Mouse (Mus musculus) forebrain, embryonic 14.5 days (tissue): ENCODE measurements around the gene Tcp11l2. TPM values are rescaled to one million over a fixed set of nuclear protein-coding genes. Genes with fewer than 3 reads are reported as not detected.

ENCODE experiments used
- ATAC-seq: fragments of 200-750 bp; cut with Nextera tagmentation; 2 replicates; pipeline ENCODE4 v1.8.0; 2017; ENCODE audit warnings: mild to moderate bottlenecking, moderate library complexity
- DNase-seq: peaks from one replicate; pipeline ENCODE4 v3.0.0-alpha.2; 2015; ENCODE audit warnings: low spot score
- H3K27ac ChIP-seq: fragments of 300-500 bp; sonication (generic); 2 replicates; pipeline ENCODE4 v1.5.1; 2014; ENCODE audit warnings: low read depth, mild to moderate bottlenecking, control low read depth, low read length, moderate library complexity
- H3K27me3 ChIP-seq: fragments of 300-500 bp; sonication (generic); replicated peaks from 2 replicates; pipeline ENCODE4 v1.6.1; 2014; ENCODE audit warnings: low read length, control low read depth, mixed read lengths; ENCODE audit not compliant: control insufficient read depth, insufficient read depth
- H3K36me3 ChIP-seq: fragments of 300-500 bp; sonication (generic); 2 replicates; pipeline ENCODE4 v1.6.1; 2014; ENCODE audit warnings: low read length, control low read depth; ENCODE audit not compliant: control insufficient read depth, insufficient read depth
- H3K4me1 ChIP-seq: fragments of 300-500 bp; sonication (generic); 2 replicates; pipeline ENCODE4 v1.6.1; 2014; ENCODE audit warnings: antibody characterized with exemption, low read length, control low read depth; ENCODE audit not compliant: control insufficient read depth, insufficient read depth
- H3K4me2 ChIP-seq: fragments of 300-500 bp; sonication (generic); 2 replicates; pipeline ENCODE4 v1.6.1; 2014; ENCODE audit warnings: mild to moderate bottlenecking, control low read depth, low read length
- H3K4me3 ChIP-seq: fragments of 300-500 bp; sonication (generic); 2 replicates; pipeline ENCODE4 v1.5.1; 2014; ENCODE audit warnings: low read depth, low read length, control low read depth
- H3K9ac ChIP-seq: fragments of 300-500 bp; sonication (generic); 2 replicates; pipeline ENCODE4 v1.6.1; 2014; ENCODE audit warnings: mild to moderate bottlenecking, low read length, control low read depth, moderate library complexity
- H3K9me3 ChIP-seq: fragments of 300-500 bp; sonication (generic); replicated peaks from 2 replicates; pipeline ENCODE4 v1.6.1; 2016; ENCODE audit warnings: low read length, control low read depth, mixed read lengths; ENCODE audit not compliant: control insufficient read depth
- WGBS: fragments of 180-500 bp; shearing (Covaris S2); extraction: QIAGEN DNeasy Blood & Tissue Kit; methylation state at CpG from one replicate; pipeline ENCODE4 v1.1.7; 2014; 5-methylcytosine and 5-hydroxymethylcytosine counted together
- polyA plus RNA-seq: library from polyadenylated mRNA; unstranded; fragments of >200 nt; fragmentation: Nextera tagmentation; extraction: Ambion mirVana; gene quantifications from 2 replicates; pipeline ENCODE4 v1.2.1, GENCODE M21; 2014

Gene Tcp11l2
- polyA plus RNA-seq, 1 experiment from 2014 or later = 25.1 TPM

DNA sequence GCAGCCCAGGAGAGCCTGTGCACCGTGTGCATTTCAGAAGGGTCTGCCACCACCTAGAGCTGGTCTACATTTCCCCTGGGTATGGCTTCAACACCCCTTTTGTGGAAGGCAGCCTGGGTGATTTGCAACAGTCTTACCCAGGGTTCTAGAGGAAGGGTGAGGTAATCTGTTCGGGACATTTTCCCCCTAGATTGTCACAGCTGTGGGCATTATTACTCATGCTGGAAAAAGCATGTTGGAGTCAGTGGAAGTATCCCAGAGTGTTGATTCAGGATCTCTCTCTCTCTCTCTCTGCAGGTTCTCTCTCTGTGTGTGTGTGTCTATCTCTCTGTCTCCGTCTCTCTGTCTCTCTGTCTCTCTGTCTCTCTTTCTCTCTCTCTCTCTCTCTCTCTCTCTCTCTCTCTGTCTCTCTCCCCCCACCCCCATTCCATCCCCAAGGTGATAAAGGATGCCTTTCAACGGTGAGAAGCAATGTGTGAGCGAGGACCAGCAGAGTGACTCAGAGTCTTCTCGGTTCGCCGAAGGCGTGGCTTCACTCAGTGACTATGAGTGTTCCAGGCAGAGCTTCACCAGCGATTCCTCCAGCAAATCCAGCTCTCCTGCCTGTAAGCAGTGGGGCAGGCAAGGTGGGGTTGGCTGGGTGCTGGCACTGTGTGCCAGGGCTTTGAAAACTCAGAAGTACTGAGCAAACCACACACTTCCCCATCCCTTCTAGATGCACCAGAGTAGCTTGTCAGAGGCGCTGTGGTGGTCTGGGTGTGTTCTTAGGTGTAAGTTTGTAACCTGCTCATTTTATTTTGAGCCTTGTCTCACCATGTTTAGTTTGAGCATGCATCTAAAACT lies 8.2 kb downstream of the Tcp11l2 start:
- no peak overlapping the region for H3K4me3 ChIP-seq
- no peaks in the 10 kb centered on the region for H3K9me3 ChIP-seq
- H3K27me3 ChIP-seq = no peaks in the 10 kb centered on the region
- DNase-seq (no peak), ATAC-seq (no peak)
- H3K4me2 ChIP-seq = no peak overlapping the region
- H3K27ac ChIP-seq = no peak overlapping the region
- H3K4me1 ChIP-seq = no peaks in the 10 kb centered on the region
- H3K36me3 ChIP-seq = no peaks in the 10 kb centered on the region
- WGBS = 79% methylated on average over 11 of the region's 11 CpGs
- H3K9ac ChIP-seq = no peak overlapping the region

DNA sequence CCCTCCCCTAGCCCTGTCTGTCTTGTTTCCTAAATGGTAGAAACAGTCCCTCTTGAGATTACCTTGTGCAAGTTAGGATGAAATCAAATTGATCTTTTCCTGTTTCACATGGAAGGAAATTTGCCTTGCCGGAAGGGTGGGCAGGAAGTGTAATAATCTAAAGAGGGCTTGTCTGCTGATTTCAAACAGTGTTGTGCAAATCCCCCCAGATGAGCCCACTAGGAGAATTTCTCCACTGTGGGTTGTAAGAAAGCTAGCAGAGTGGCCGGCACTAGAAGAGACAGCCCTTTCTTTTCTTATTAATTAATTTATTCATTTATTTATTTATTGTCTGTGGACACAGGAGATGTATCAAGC lies 8.8 kb downstream of the Tcp11l2 start:
- no peak for DNase-seq
- H3K9ac ChIP-seq = no peak overlapping the region
- 88% methylated on average over 2 of the region's 2 CpGs for WGBS
- no peak overlapping the region for H3K27ac ChIP-seq
- 0 out of 2 replicates have a peak, but pooled peaks cover 5% of the 10 kb centered on the region for H3K36me3 ChIP-seq
- H3K27me3 ChIP-seq = no peaks in the 10 kb centered on the region
- H3K4me2 ChIP-seq = no peak overlapping the region
- no peaks in the 10 kb centered on the region for H3K9me3 ChIP-seq
- H3K4me1 ChIP-seq = no peaks in the 10 kb centered on the region
- H3K4me3 ChIP-seq = no peak overlapping the region
- no peak for ATAC-seq

- H3K27ac ChIP-seq = no peak overlapping the region
- no peak overlapping the region for H3K9ac ChIP-seq
- no peaks in the 10 kb centered on the region for H3K27me3 ChIP-seq
- H3K9me3 ChIP-seq = no peaks in the 10 kb centered on the region
- H3K4me2 ChIP-seq = no peak overlapping the region
- H3K4me3 ChIP-seq = no peak overlapping the region
- no peak for DNase-seq
- 85% methylated on average over 14 of the region's 14 CpGs for WGBS
- no peak for ATAC-seq
- H3K4me1 ChIP-seq = no peaks in the 10 kb centered on the region
- peaks cover 6% of the 10 kb centered on the region; the same call in 1 of the 2 replicates for H3K36me3 ChIP-seq
These were observed 14.5 kb downstream of the Tcp11l2 start for GRCm38 (mm10) chr10:84590956-84591355.

GRCm38 (mm10) chr10:84591640-84592148 lies 15.3 kb downstream of the Tcp11l2 start:
- Histone ChIP-seq H3K27me3 (no peaks in the 10 kb centered on the region), H3K36me3 (peaks cover 6% of the 10 kb centered on the region; the same call in 1 of the 2 replicates), H3K9me3 (no peaks in the 10 kb centered on the region), H3K4me3 (no peak overlapping the region), H3K9ac (no peak overlapping the region), H3K4me1 (no peaks in the 10 kb centered on the region), H3K27ac (no peak overlapping the region), H3K4me2 (no peak overlapping the region)
- DNase-seq (no peak), ATAC-seq (no peak)
- WGBS = 92% methylated on average over 2 of the region's 2 CpGs

- ATAC-seq (no peak), DNase-seq (no peak)
- Histone ChIP-seq H3K27me3 (no peaks in the 10 kb centered on the region), H3K27ac (no peak overlapping the region), H3K9ac (no peak overlapping the region), H3K4me1 (no peaks in the 10 kb centered on the region), H3K4me2 (no peak overlapping the region), H3K4me3 (no peak overlapping the region), H3K36me3 (peaks cover 6% of the 10 kb centered on the region; the same call in 1 of the 2 replicates), H3K9me3 (no peaks in the 10 kb centered on the region)
- WGBS = 39% methylated on average over 3 of the region's 3 CpGs
These were observed 16.3 kb downstream of the Tcp11l2 start for GRCm38 (mm10) chr10:84592745-84593144.

- WGBS = 71% methylated on average over 3 of the region's 3 CpGs
- Histone ChIP-seq H3K27ac (no peak overlapping the region), H3K9me3 (no peaks in the 10 kb centered on the region), H3K4me3 (no peak overlapping the region), H3K4me1 (no peaks in the 10 kb centered on the region), H3K9ac (no peak overlapping the region), H3K36me3 (no peaks in the 10 kb centered on the region), H3K27me3 (no peaks in the 10 kb centered on the region), H3K4me2 (no peak overlapping the region)
- no peak for DNase-seq
- no peak for ATAC-seq
These were observed 20.8 kb downstream of the Tcp11l2 start for GRCm38 (mm10) chr10:84597127-84597785.

DNA sequence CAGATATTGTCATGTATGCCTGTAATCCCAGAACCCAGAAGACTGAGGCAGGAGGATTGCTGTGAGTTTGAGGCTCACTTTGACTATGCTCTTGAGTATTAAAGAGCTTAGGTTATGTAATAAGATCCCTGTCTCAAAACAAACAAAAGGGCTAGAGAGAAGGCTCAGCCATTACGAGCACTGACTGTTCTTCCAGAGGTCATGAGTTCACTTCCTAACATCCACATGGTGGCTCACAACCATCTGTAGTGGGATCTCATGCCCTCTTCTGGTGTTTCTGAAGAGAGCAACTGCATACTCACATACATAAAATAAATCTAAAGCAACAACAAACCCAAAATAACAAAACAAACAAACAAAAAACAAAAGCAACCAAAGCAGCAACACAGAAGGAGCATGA lies 21.7 kb downstream of the Tcp11l2 start:
- no peak overlapping the region for H3K9ac ChIP-seq
- WGBS = 55% methylated on average over 1 of the region's 1 CpGs

DNA sequence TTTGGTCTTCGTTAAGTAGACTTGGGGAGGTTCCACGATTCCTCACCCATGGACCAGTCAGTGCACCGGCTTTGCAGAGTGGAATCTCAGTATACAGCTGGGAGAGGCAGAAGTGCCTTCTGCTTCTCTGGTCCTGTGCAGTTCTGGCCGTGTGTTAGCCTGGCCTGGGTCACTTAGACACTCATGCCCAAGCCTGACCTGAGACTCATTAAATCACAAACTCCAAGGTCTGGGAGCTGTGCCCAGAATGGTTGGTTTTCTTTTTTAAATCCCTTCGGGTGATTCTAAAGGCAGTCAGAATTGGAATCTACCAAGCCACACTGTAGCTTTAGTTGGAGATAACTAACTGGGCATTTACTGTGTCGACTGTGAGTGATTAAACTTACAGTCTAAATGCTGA lies 23.7 kb downstream of the Tcp11l2 start:
- Histone ChIP-seq H3K4me1 (no peaks in the 10 kb centered on the region), H3K4me2 (no peak overlapping the region), H3K27me3 (no peaks in the 10 kb centered on the region), H3K27ac (no peak overlapping the region), H3K4me3 (no peak overlapping the region), H3K9me3 (no peaks in the 10 kb centered on the region), H3K36me3 (no peaks in the 10 kb centered on the region), H3K9ac (no peak overlapping the region)
- DNase-seq = no peak
- 81% methylated on average over 6 of the region's 6 CpGs for WGBS
- ATAC-seq = no peak

More for the DNA sequence above, 21.7 kb downstream of the Tcp11l2 start:
- Histone ChIP-seq H3K4me1 (no peaks in the 10 kb centered on the region), H3K4me2 (no peak overlapping the region), H3K9me3 (no peaks in the 10 kb centered on the region), H3K4me3 (no peak overlapping the region), H3K27ac (no peak overlapping the region), H3K36me3 (no peaks in the 10 kb centered on the region), H3K27me3 (no peaks in the 10 kb centered on the region)
- ATAC-seq = no peak
- no peak for DNase-seq

- Histone ChIP-seq H3K36me3 (no peaks in the 10 kb centered on the region), H3K9ac (no peak overlapping the region), H3K4me2 (no peak overlapping the region), H3K4me3 (no peak overlapping the region), H3K27me3 (no peaks in the 10 kb centered on the region), H3K27ac (no peak overlapping the region), H3K9me3 (no peaks in the 10 kb centered on the region), H3K4me1 (no peaks in the 10 kb centered on the region)
- DNase-seq = no peak
- 57% methylated on average over 1 of the region's 1 CpGs for WGBS
- no peak for ATAC-seq
These were observed 27.9 kb downstream of the Tcp11l2 start for GRCm38 (mm10) chr10:84604335-84604734.
